Comparison of ENCODE assay signal across 8 mouse cellular contexts in the genomic region with DNA sequence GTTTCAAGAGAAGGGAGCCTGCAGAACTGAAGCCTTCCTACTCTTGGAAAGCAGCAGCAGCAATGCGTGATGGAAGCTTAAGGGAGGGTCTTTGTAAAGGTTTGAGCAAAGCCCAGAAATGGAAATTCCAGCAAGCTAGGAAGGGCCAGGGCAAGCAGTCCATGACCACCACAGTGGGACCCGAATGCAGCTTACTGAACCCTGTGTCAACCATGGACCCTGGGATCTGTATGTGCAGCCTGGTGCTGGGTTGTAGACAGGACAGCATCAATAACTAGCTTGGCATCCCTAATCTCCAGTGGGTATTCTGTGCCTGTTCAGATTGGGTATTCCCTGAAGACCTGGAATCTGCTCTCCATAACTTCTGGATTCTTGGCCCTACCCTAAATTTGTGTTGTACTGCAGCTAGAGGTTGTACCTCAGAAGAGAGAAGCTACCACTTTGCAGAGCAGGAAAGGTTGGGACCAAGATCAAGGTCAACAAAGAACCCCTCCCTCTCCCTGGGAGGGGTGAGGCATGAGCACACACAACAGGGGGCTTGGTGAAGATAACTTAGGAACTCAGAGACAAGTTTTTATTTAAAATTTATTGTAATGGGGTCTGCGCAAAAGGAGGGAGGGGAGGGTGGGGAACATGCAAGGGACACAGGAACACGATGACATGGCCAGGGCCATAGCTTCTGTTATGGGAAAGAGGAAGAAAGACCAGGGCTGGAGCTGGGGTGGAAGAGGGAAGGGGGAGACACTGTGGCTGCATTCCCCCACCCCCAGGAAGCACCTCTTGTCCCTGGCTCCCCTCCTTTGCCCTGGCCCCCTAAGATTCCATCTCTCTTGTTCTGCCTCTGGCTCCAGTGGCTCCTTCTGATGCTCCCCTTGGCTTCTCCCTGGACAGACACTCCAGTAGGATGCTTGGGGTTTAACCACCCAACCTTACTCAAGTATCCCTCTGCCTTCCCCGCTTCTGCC. TPM values are rescaled to one million over a fixed set of nuclear protein-coding genes. Genes with fewer than 3 reads are reported as not detected.
DNase-seq lines count a peak whose midpoint lies in the region; ATAC-seq lines count a peak whose summit lies in the region.

No protein-coding gene starts in this region.

- peaks cover 48% of the 10 kb centered on the region for H3K36me3 ChIP-seq in megakaryocyte, embryonic 14.5 days (replicated peaks; ENCODE audit: low read length)
- peaks cover 7% of the 10 kb centered on the region for H3K36me3 ChIP-seq in intestine, embryonic 16.5 days (ENCODE audit: control insufficient read depth, insufficient read depth, low read length)
- H3K36me3 ChIP-seq in neural tube, embryonic 14.5 days (ENCODE audit: control insufficient read depth, insufficient read depth, low read length): peaks cover 22% of the 10 kb centered on the region

- H3K4me1 ChIP-seq in megakaryocyte, embryonic 14.5 days: peaks cover 77% of the 10 kb centered on the region
- peaks cover 67% of the 10 kb centered on the region for H3K4me1 ChIP-seq in intestine, embryonic 16.5 days (ENCODE audit: control insufficient read depth, insufficient read depth, low read length)
- peaks cover 59% of the 10 kb centered on the region for H3K4me1 ChIP-seq in neural tube, embryonic 14.5 days (ENCODE audit: control insufficient read depth, insufficient read depth, low read length)

- H3K27me3 ChIP-seq in megakaryocyte, embryonic 14.5 days (replicated peaks): no peaks in the 10 kb centered on the region
- H3K27me3 ChIP-seq in intestine, embryonic 16.5 days (replicated peaks; ENCODE audit: control insufficient read depth, insufficient read depth, low read length): no peaks in the 10 kb centered on the region
- no peaks in the 10 kb centered on the region for H3K27me3 ChIP-seq in neural tube, embryonic 14.5 days (ENCODE audit: control insufficient read depth, insufficient read depth, low read length)

- no peak for ATAC-seq in CD4-positive, CD25-positive, alpha-beta regulatory T cell, adult 4 months
- ATAC-seq in megakaryocyte, adult 5-6 weeks (ENCODE audit: poor library complexity, severe bottlenecking): no peak
- no peak for ATAC-seq in intestine, embryonic 16.5 days
- ATAC-seq in neural tube, embryonic 14.5 days (ENCODE audit: low read depth): no peak

- H3K4me2 ChIP-seq in intestine, embryonic 16.5 days (ENCODE audit: low read depth, low read length): peak overlapping the region; percentile 83
- H3K4me2 ChIP-seq in neural tube, embryonic 14.5 days (ENCODE audit: low read depth, low read length): peak overlapping the region; percentile 72

- DNase-seq in CD4-positive, CD25-positive, alpha-beta regulatory T cell, adult 2 months (ENCODE audit: low read depth, low spot score): peak; percentile 19
- DNase-seq in gastrocnemius, adult 18-20 months (ENCODE audit: low spot score): no peak
- DNase-seq in kidney, adult 8-10 months: no peak

- H3K9me3 ChIP-seq in megakaryocyte, embryonic 14.5 days: no peaks in the 10 kb centered on the region
- no peaks in the 10 kb centered on the region for H3K9me3 ChIP-seq in intestine, embryonic 16.5 days (ENCODE audit: control insufficient read depth, low read length)
- no peaks in the 10 kb centered on the region for H3K9me3 ChIP-seq in neural tube, embryonic 14.5 days (ENCODE audit: control insufficient read depth, low read length)

- 41% methylated on average over 5 of the region's 5 CpGs for WGBS in intestine, embryonic 16.5 days
- 42% methylated on average over 5 of the region's 5 CpGs for WGBS in neural tube, embryonic 14.5 days

- H3K9ac ChIP-seq in intestine, embryonic 16.5 days (ENCODE audit: low read depth, low read length): peak overlapping the region; percentile 71
- H3K9ac ChIP-seq in neural tube, embryonic 14.5 days (replicated peaks; ENCODE audit: low read depth, low read length): peak overlapping the region; percentile 69

- peak overlapping the region; percentile 83 for H3K4me3 ChIP-seq in megakaryocyte, embryonic 14.5 days (replicated peaks)
- peak overlapping the region; percentile 53 for H3K4me3 ChIP-seq in intestine, embryonic 16.5 days (ENCODE audit: low read length)
- peak overlapping the region; percentile 51 for H3K4me3 ChIP-seq in neural tube, embryonic 14.5 days (ENCODE audit: low read depth, low read length)

- H3K27ac ChIP-seq in intestine, embryonic 16.5 days (ENCODE audit: low read length): peak overlapping the region; percentile 68
- H3K27ac ChIP-seq in neural tube, embryonic 14.5 days (ENCODE audit: low read depth, low read length): peak overlapping the region; percentile 68

RNA-seq across cellular contexts. Expression of a gene that starts 0.8 kb away (rescaled TPM):
- polyA plus RNA-seq in CD4-positive, CD25-positive, alpha-beta regulatory T cell, adult 4 months (2017; shearing (Covaris generic)): 1 to 10 TPM; 2.6 to 3.3 TPM
- polyA plus RNA-seq in megakaryocyte, embryonic 14.5 days (2012; ENCODE audit: insufficient read depth, low replicate concordance): 0.68 and 3.9 TPM in 2 replicates
- total RNA-seq in megakaryocyte, adult 5-6 weeks (2015): 0.20 and 1.8 TPM in 2 replicates
- total RNA-seq in megakaryocyte, adult 5-6 weeks (2017): 2.4 and 3.0 TPM in 2 replicates
- polyA plus RNA-seq in intestine, embryonic 16.5 days (2015; fragmentation: Nextera tagmentation; extraction: Ambion mirVana): 2.9 and 3.8 TPM in 2 replicates
- 41.4 and 63.5 TPM in 2 replicates for polyA plus RNA-seq in neural tube, embryonic 14.5 days (2014; fragmentation: Nextera tagmentation; extraction: Ambion mirVana)
- under 1 TPM in 1 of 2 experiments, not detected in 1; 0.84 TPM for total RNA-seq in gastrocnemius, adult 18-20 months (2021)

RNA-seq across cellular contexts. Expression of a gene that starts 0.9 kb away (rescaled TPM):
- 10 to 100 TPM; 12.5 to 49.1 TPM for polyA plus RNA-seq in CD4-positive, CD25-positive, alpha-beta regulatory T cell, adult 4 months (2017; shearing (Covaris generic))
- 164 and 252 TPM in 2 replicates for polyA plus RNA-seq in megakaryocyte, embryonic 14.5 days (2012; ENCODE audit: insufficient read depth, low replicate concordance)
- total RNA-seq in megakaryocyte, adult 5-6 weeks (2015): 15.4 TPM in 1 of 2 replicates, not detected in the other
- total RNA-seq in megakaryocyte, adult 5-6 weeks (2017): 45.4 TPM in 1 of 2 replicates, not detected in the other
- polyA plus RNA-seq in intestine, embryonic 16.5 days (2015; fragmentation: Nextera tagmentation; extraction: Ambion mirVana): 21.9 and 23.5 TPM in 2 replicates
- polyA plus RNA-seq in neural tube, embryonic 14.5 days (2014; fragmentation: Nextera tagmentation; extraction: Ambion mirVana): 36.3 and 60.2 TPM in 2 replicates
- total RNA-seq in gastrocnemius, adult 18-20 months (2021): 10 to 100 TPM; 12.9 to 16.9 TPM

RNA-seq across cellular contexts. Expression of a gene that starts 4.7 kb away (rescaled TPM):
- polyA plus RNA-seq in CD4-positive, CD25-positive, alpha-beta regulatory T cell, adult 4 months (2017; shearing (Covaris generic)): 10 to 100 TPM; 49.2 to 70.1 TPM
- polyA plus RNA-seq in megakaryocyte, embryonic 14.5 days (2012; ENCODE audit: insufficient read depth, low replicate concordance): 15.8 and 94.8 TPM in 2 replicates
- 40.7 and 62.5 TPM in 2 replicates for total RNA-seq in megakaryocyte, adult 5-6 weeks (2015)
- total RNA-seq in megakaryocyte, adult 5-6 weeks (2017): 25.5 and 67.0 TPM in 2 replicates
- 69.8 and 82.7 TPM in 2 replicates for polyA plus RNA-seq in intestine, embryonic 16.5 days (2015; fragmentation: Nextera tagmentation; extraction: Ambion mirVana)
- 30.4 and 46.9 TPM in 2 replicates for polyA plus RNA-seq in neural tube, embryonic 14.5 days (2014; fragmentation: Nextera tagmentation; extraction: Ambion mirVana)
- 10 to 100 TPM in 1 of 2 experiments, 1 to 10 TPM in 1; 7.9 to 10.3 TPM for total RNA-seq in gastrocnemius, adult 18-20 months (2021)

RNA-seq across cellular contexts. Expression of a gene that starts 5.0 kb away (rescaled TPM):
- polyA plus RNA-seq in CD4-positive, CD25-positive, alpha-beta regulatory T cell, adult 4 months (2017; shearing (Covaris generic)): 10 to 100 TPM; 14.5 to 18.4 TPM
- 324 and 1,017 TPM in 2 replicates for polyA plus RNA-seq in megakaryocyte, embryonic 14.5 days (2012; ENCODE audit: insufficient read depth, low replicate concordance)
- total RNA-seq in megakaryocyte, adult 5-6 weeks (2015): 79.8 and 80.9 TPM in 2 replicates
- total RNA-seq in megakaryocyte, adult 5-6 weeks (2017): 44.4 and 45.1 TPM in 2 replicates
- 35.7 and 42.1 TPM in 2 replicates for polyA plus RNA-seq in intestine, embryonic 16.5 days (2015; fragmentation: Nextera tagmentation; extraction: Ambion mirVana)
- 61.7 and 64.8 TPM in 2 replicates for polyA plus RNA-seq in neural tube, embryonic 14.5 days (2014; fragmentation: Nextera tagmentation; extraction: Ambion mirVana)
- 10 to 100 TPM; 64.3 to 66.3 TPM for total RNA-seq in gastrocnemius, adult 18-20 months (2021)

RNA-seq across cellular contexts. Expression of a gene that starts 5.6 kb away (rescaled TPM):
- 1 to 10 TPM; 1.3 to 2.4 TPM for polyA plus RNA-seq in CD4-positive, CD25-positive, alpha-beta regulatory T cell, adult 4 months (2017; shearing (Covaris generic))
- 4.2 TPM in 1 of 2 replicates, not detected in the other for polyA plus RNA-seq in megakaryocyte, embryonic 14.5 days (2012; ENCODE audit: insufficient read depth, low replicate concordance)
- total RNA-seq in megakaryocyte, adult 5-6 weeks (2015): 0.54 and 1.6 TPM in 2 replicates
- total RNA-seq in megakaryocyte, adult 5-6 weeks (2017): not detected in 2 replicates
- 0.78 and 2.5 TPM in 2 replicates for polyA plus RNA-seq in intestine, embryonic 16.5 days (2015; fragmentation: Nextera tagmentation; extraction: Ambion mirVana)
- not detected in 2 replicates for polyA plus RNA-seq in neural tube, embryonic 14.5 days (2014; fragmentation: Nextera tagmentation; extraction: Ambion mirVana)
- total RNA-seq in gastrocnemius, adult 18-20 months (2021): 1 to 10 TPM in 1 of 2 experiments, not detected in 1; 1.7 TPM
